Mouse (Mus musculus) heart, postnatal 36 days (tissue): ENCODE measurements around the gene Gmpr2. TPM values are rescaled to one million over a fixed set of nuclear protein-coding genes. Genes with fewer than 3 reads are reported as not detected.
A peak's percentile ranks its signal among the peaks of the same experiment; 100 is the strongest.

Experiments used
- DNase-seq, 2 experiments: peaks; one replicate each; pipeline ENCODE4 v3.0.0; 2021 to 2022
- intact Hi-C: fragments of 180-260 bp; cut with DNase I; formaldehyde crosslinking; loops from one replicate; pipeline ENCODE4 v1.15.1; 2025
- total RNA-seq, 2 experiments: library from RNA; stranded (reverse); gene quantifications; 2 replicates each; pipeline ENCODE4 v1.2.3; 2021

Gene Gmpr2
- total RNA-seq, 2 experiments from 2014 or later = 10.8 to 11.0 TPM

- intact Hi-C loops = loop anchor here (1.0 to 5.0 kb wide), 2 partner anchors 40 to 85 kb away; partner anchors contain the start of genes Gm49378 and Ipo4
- peak; percentile 91 for DNase-seq
Observed at GRCm38 (mm10) chr14:55721700-55722437, 50.1 kb downstream of the Gmpr2 start, which contains the start of gene Rabggta. Rabggta (minus strand) TSS chr14:55722263.

- intact Hi-C loops = loop anchor here (1.0 to 5.0 kb wide), 2 partner anchors 40 to 85 kb away; partner anchors contain the start of genes Gm49378 and Ipo4
- DNase-seq = no peak
Observed at GRCm38 (mm10) chr14:55722438-55722945, 50.8 kb downstream of the Gmpr2 start.

GRCm38 (mm10) chr14:55723433-55723832, 51.7 kb downstream of the Gmpr2 start:
- DNase-seq = no peak
- intact Hi-C loops = loop anchor here (5.0 kb wide), 1 partner anchor 86 kb away; the partner anchor contains the start of genes Gm49378 and Ipo4

- intact Hi-C loops = loop anchor here (2.0 to 5.0 kb wide), 2 partner anchors 18 to 87 kb away; partner anchors contain the start of genes Gm49378 and Ipo4
- peak; percentile 24 to 41 for DNase-seq
Observed at GRCm38 (mm10) chr14:55724411-55724871, 52.7 kb downstream of the Gmpr2 start.

GRCm38 (mm10) chr14:55726261-55726660, 54.5 kb downstream of the Gmpr2 start:
- no peak for DNase-seq
- intact Hi-C loops = no loop called here

GRCm38 (mm10) chr14:55727889-55728685, 56.3 kb downstream of the Gmpr2 start:
- intact Hi-C loops = no loop called here

More at GRCm38 (mm10) chr14:55727889-55728685, 56.3 kb downstream of the Gmpr2 start:
- no peak for DNase-seq

Other genes with a start within 250 kb of the Gmpr2 start
- gene Dhrs4, start 193.2 kb upstream of the Gmpr2 start, total RNA-seq = 100 to 1,000 TPM; 118 to 130 TPM
- 1 to 10 TPM; 3.1 to 3.2 TPM for gene Carmil3, start 181.3 kb upstream of the Gmpr2 start, total RNA-seq
- gene Cpne6, start 161.5 kb upstream of the Gmpr2 start, total RNA-seq = not detected
- gene Nrl, start 147.0 kb upstream of the Gmpr2 start, total RNA-seq = not detected
- gene Pck2, start 131.7 kb upstream of the Gmpr2 start, total RNA-seq = 10 to 100 TPM; 12.9 to 13.2 TPM
- gene Dcaf11, start 111.9 kb upstream of the Gmpr2 start, total RNA-seq = 100 to 1,000 TPM; 138 to 148 TPM
- gene A730061H03Rik, start 111.5 kb upstream of the Gmpr2 start, total RNA-seq = not detected
- 100 to 1,000 TPM; 188 to 200 TPM for gene Fitm1, start 96.3 kb upstream of the Gmpr2 start, total RNA-seq
- gene Psme1, start 93.8 kb upstream of the Gmpr2 start, total RNA-seq = 100 to 1,000 TPM; 250 to 298 TPM
- 10 to 100 TPM; 59.7 to 63.2 TPM for gene Emc9, start 86.6 kb upstream of the Gmpr2 start, total RNA-seq
- 100 to 1,000 TPM; 103 to 107 TPM for gene Psme2, start 80.8 kb upstream of the Gmpr2 start, total RNA-seq
- 10 to 100 TPM; 29.1 to 35.0 TPM for gene Rnf31, start 80.2 kb upstream of the Gmpr2 start, total RNA-seq
- 10 to 100 TPM; 10.6 to 17.7 TPM for gene Irf9, start 68.4 kb upstream of the Gmpr2 start, total RNA-seq
- under 1 TPM; 0.11 to 0.19 TPM for gene Rec8, start 53.9 kb upstream of the Gmpr2 start, total RNA-seq
- gene Ipo4, start 36.0 kb upstream of the Gmpr2 start, total RNA-seq = 10 to 100 TPM; 54.1 to 62.7 TPM
- gene Gm49378, start 34.0 kb upstream of the Gmpr2 start, total RNA-seq = 1 to 10 TPM; 3.0 to 3.7 TPM
- 10 to 100 TPM; 38.3 to 42.1 TPM for gene Tm9sf1, start 28.1 kb upstream of the Gmpr2 start, total RNA-seq
- gene Tssk4, start 21.8 kb upstream of the Gmpr2 start, total RNA-seq = under 1 TPM; 0.51 to 0.61 TPM
- 10 to 100 TPM; 42.6 to 57.7 TPM for gene Mdp1, start 11.4 kb upstream of the Gmpr2 start, total RNA-seq
- 100 to 1,000 TPM; 242 to 257 TPM for gene Nedd8, start 183 bp downstream of the Gmpr2 start, total RNA-seq
- gene Tinf2, start 9.9 kb downstream of the Gmpr2 start, total RNA-seq = 10 to 100 TPM in 1 of 2 experiments, 1 to 10 TPM in 1; 10.0 to 12.9 TPM
- under 1 TPM; 0.31 to 0.33 TPM for gene Tgm1, start 42.0 kb downstream of the Gmpr2 start, total RNA-seq
- gene Rabggta, start 50.3 kb downstream of the Gmpr2 start, total RNA-seq = 10 to 100 TPM; 12.7 to 13.3 TPM
- gene Dhrs1, start 73.7 kb downstream of the Gmpr2 start, total RNA-seq = 10 to 100 TPM; 41.3 to 44.2 TPM
- gene Nop9, start 73.8 kb downstream of the Gmpr2 start, total RNA-seq = 10 to 100 TPM in 1 of 2 experiments, 1 to 10 TPM in 1; 8.4 to 12.8 TPM
- gene Cideb, start 86.5 kb downstream of the Gmpr2 start, total RNA-seq = 1 to 10 TPM in 1 of 2 experiments, under 1 TPM in 1; 0.64 to 1.6 TPM
- under 1 TPM in 1 of 2 experiments, not detected in 1; 0.19 TPM for gene Ltb4r2, start 89.5 kb downstream of the Gmpr2 start, total RNA-seq
- gene Ltb4r1, start 94.0 kb downstream of the Gmpr2 start, total RNA-seq = under 1 TPM in 1 of 2 experiments, not detected in 1; 0.24 TPM
- gene Adcy4, start 112.2 kb downstream of the Gmpr2 start, total RNA-seq = 10 to 100 TPM; 18.0 to 21.0 TPM
- 1 to 10 TPM; 3.0 to 5.1 TPM for gene Ripk3, start 116.9 kb downstream of the Gmpr2 start, total RNA-seq
- gene Nfatc4, start 151.2 kb downstream of the Gmpr2 start, total RNA-seq = 1 to 10 TPM; 5.0 to 5.1 TPM
- gene Nynrin, start 182.1 kb downstream of the Gmpr2 start, total RNA-seq = 10 to 100 TPM in 1 of 2 experiments, 1 to 10 TPM in 1; 9.5 to 10.5 TPM
- under 1 TPM in 1 of 2 experiments, not detected in 1; 0.19 TPM for gene Cbln3, start 212.5 kb downstream of the Gmpr2 start, total RNA-seq
- gene Khnyn, start 213.0 kb downstream of the Gmpr2 start, total RNA-seq = 10 to 100 TPM; 13.0 to 14.7 TPM
- 100 to 1,000 TPM; 109 to 116 TPM for gene Sdr39u1, start 228.4 kb downstream of the Gmpr2 start, total RNA-seq